Mouse (Mus musculus) cerebellum, postnatal 4 days (tissue): ENCODE results near the gene Olfr13.
"Not testable (repeated sequence)": the region's sequence is repeated elsewhere in the genome, so short reads cannot be mapped to it uniquely, and the experiment has no call there.

Experiments
- DNase-seq, 2 experiments: peaks; one replicate each; pipeline ENCODE4 v3.0.0; 2022; ENCODE audit warnings: low spot score in 2 of 2, mixed read lengths in 1 of 2

The Olfr13 gene

GRCm38 (mm10) chr6:43171840-43172239, at the start of gene Olfr13:
TSS of gene Olfr13 (plus strand) at chr6:43172140.
- no peak for DNase-seq

GRCm38 (mm10) chr6:43146267-43146666, 25.7 kb upstream of the Olfr13 start, which contains the start of gene Olfr237-ps1:
TSS of gene Olfr237-ps1 (plus strand) at chr6:43146567.
- DNase-seq, result not testable (repeated sequence)

- DNase-seq, result no peak
These were observed 12.4 kb upstream of the Olfr13 start for GRCm38 (mm10) chr6:43159502-43159901.

- DNase-seq, result no peak
These were observed 9.0 kb upstream of the Olfr13 start, which contains the start of gene Olfr437 for GRCm38 (mm10) chr6:43162982-43163381. TSS of gene Olfr437 (plus strand) at chr6:43163282.

GRCm38 (mm10) chr6:43167246-43167645, 4.7 kb upstream of the Olfr13 start:
- DNase-seq, result no peak

GRCm38 (mm10) chr6:43178129-43178528, 6.2 kb downstream of the Olfr13 start:
- no peak for DNase-seq

GRCm38 (mm10) chr6:43178584-43179501, 6.9 kb downstream of the Olfr13 start:
- DNase-seq, result no peak

- DNase-seq, result no peak
These were observed 19.0 kb downstream of the Olfr13 start for GRCm38 (mm10) chr6:43190986-43191385.

GRCm38 (mm10) chr6:43196781-43197180, 24.8 kb downstream of the Olfr13 start, which contains the start of gene Olfr435:
TSS of gene Olfr435 (plus strand) at chr6:43197146.
- DNase-seq, result no peak

GRCm38 (mm10) chr6:43198094-43198493, 26.2 kb downstream of the Olfr13 start:
- DNase-seq, result no peak

GRCm38 (mm10) chr6:43202786-43203185, 30.8 kb downstream of the Olfr13 start:
- no peak for DNase-seq

GRCm38 (mm10) chr6:43205355-43205754, 33.4 kb downstream of the Olfr13 start:
- no peak for DNase-seq

- DNase-seq, result not testable (repeated sequence)
These were observed 40.9 kb downstream of the Olfr13 start, which contains the start of gene Olfr434 for GRCm38 (mm10) chr6:43212873-43213272. TSS of gene Olfr434 (plus strand) at chr6:43213021.
